Mouse (Mus musculus) v-Abl transformed pro-B cells (cell line): ENCODE measurements around the gene Dst.
"Not testable (repeated sequence)": the region's sequence is repeated elsewhere in the genome, so short reads cannot be mapped to it uniquely, and the experiment has no call there.

Experiments used
- in situ Hi-C, 2 experiments: fragments of 400-800 bp; cut with MboI; formaldehyde crosslinking; loops; one replicate each; pipeline ENCODE4 v1.15.1; 2025; ENCODE audit not compliant: unreplicated experiment in 2 of 2

The Dst gene

DNA sequence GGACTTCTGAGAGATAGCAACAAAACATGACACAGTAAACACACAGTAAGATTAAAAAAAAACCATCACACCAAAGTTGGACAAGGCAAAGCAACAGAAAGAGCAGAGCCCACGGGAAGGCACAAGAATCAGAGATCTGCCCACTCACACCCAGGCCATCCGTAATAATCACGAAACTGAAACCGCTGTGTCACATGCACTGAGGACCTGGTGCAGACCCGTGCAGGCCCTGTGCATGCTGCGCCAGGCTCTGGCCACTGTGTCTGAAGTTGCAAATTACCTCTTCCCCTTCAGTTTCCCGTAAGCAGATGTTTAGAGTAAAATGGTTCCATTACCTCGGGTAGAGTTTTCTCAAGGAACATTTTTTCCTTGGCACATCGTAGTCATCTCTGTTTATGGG is 389.6 kb downstream of the Dst start:
- in situ Hi-C loops: no loop called here

- in situ Hi-C loops: no loop called here
Measured at GRCm38 (mm10) chr1:34298631-34299184, 390.7 kb downstream of the Dst start.

DNA sequence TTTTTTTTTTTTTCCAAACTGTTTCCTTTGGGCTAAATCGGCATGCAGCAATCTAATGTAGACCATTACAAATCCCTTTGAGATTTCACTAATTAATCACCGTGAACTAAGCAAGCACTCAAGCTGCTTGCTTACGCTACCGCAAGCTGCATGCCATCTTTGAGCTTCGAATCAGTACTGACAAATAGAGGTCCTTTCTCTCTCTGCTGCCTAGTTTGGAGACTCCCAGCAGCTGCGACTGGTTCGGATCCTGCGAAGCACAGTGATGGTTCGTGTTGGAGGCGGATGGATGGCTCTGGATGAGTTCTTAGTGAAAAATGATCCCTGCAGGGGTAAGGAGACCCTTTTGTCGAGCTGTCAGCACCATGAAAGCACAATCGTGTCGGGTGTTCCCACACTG is 391.5 kb downstream of the Dst start:
- in situ Hi-C loops: no loop called here

DNA sequence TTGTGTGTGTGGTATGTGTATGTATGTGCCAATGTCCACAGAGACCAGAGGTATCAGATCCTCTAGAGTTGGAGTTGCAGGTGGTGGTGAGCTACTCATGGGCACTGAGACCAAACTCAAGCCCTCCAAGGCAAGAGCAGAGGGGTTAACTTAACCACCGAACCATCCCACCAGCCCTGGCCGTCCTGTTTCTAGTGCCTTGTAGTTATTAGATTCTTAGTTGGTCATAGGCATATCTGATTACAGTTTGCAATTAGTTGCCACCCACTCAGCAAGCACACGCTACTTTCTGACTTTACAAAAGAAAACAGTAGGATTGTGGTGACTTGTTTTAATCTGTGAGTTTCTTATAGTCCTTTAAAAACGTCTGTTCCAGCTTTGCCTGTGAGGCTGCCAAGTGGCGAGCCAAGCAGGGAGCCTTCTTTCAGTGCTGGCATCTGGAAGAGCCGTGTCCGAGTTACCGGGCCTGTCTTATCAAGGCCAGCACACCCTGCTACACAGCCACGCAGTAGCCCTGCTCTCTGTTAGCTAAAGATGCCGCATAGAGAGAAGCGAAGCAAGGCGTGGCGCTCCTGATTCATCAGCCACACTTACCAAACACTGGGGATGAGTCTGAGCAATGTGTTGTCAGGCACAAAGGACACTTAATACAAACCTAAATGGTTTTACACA is 392.4 kb downstream of the Dst start:
- in situ Hi-C loops: no loop called here

DNA sequence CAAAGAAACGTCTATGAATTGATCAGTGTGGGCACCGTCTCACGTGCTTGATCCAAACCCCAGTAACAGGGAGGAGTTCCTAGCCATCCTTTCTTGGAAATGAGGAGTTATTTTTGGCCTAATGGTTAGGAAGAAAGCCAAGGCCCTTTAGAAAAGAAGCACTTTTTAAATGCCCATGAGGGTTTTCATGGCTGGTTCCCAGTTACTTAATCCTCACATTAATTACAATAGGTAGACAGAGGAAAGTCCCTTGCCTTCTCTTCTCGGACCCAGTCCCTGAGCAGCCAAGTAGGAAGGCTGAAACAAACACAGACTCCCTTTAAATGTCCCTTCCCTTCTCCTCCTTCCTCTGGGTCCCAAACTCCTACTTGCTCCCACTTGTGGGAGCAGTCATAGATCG is 396.2 kb downstream of the Dst start:
- in situ Hi-C loops: no loop called here

GRCm38 (mm10) chr1:34306741-34307140 is 398.7 kb downstream of the Dst start:
- in situ Hi-C loops: no loop called here

DNA sequence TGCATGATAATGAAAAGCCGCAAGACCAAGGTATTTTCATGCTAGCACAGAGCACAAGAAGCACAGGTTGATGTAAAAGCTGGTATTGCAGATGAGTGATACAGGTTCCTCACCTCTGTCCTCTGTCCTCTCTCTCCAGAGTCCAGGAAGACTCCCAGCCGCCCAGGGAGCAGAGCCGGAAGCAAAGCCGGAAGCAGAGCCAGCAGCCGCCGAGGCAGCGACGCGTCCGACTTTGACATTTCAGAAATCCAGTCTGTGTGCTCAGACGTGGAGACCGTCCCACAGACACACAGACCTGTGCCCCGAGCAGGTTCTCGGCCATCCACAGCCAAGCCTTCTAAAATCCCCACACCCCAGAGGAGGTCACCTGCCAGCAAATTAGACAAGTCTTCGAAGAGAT is 399.2 kb downstream of the Dst start:
- in situ Hi-C loops: no loop called here

- in situ Hi-C loops: not testable (repeated sequence)
Measured at GRCm38 (mm10) chr1:34308841-34309240, 400.8 kb downstream of the Dst start.

DNA sequence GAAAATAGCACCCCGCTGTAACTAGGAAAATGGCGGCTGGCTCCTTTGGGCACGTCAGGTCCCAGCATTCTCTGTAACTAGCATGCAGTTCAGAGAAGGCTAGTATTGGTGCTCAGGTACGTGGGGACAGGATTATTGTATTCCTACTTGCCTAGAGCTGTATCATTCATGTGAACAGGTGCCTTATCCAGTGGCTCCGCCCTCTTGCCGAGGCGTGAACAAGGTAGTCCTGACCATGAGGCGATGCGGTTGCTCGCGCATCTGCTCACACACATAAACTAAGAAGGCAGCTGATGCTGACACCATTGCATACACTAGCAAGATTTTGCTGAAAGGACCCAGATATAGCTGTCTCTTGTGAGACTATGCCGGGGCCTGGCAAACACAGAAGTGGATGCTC is 401.4 kb downstream of the Dst start:
- in situ Hi-C loops: no loop called here

- in situ Hi-C loops: no loop called here
Measured at GRCm38 (mm10) chr1:34310532-34311250, 402.7 kb downstream of the Dst start.

- in situ Hi-C loops: no loop called here
Measured at GRCm38 (mm10) chr1:34312806-34313205, 404.8 kb downstream of the Dst start.

DNA sequence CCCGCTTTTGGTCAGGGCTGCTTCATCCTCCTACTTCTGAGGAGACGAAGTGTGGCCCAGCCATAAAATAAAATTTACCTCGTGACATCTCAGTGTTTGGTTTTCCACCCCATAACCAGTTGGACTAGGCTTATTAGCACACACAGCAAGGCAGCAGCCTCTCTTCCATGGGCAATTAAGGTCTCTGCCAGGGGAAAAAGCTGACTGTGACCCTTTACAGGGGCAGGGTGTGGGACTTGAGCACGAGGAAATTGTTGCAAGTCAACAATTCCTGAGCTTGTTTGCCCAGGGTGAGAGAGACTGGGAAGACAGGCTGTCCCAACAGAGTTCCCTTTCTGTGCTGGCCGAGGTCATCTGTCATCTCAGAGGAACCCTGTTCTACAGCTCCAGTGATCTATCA is 407.4 kb downstream of the Dst start:
- in situ Hi-C loops: no loop called here

DNA sequence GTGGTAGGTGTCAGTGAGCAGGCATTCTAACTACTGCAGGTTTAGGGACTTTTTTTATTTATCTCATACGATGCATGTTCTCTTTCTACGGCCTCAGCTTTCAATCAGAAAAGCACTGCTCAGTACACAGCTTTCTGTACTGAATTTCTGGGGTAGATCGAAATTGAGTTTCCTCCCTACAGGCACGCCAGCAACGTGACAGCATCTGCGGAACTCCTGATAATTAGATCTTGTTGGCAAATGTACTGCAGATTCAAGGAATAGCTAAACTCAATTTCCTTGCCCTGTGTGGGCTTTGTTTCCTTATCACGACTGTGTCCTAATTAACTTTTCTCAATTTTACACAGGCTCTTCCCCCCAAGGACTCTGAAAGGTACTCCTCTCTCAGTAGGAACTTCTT is 416.2 kb downstream of the Dst start:
- in situ Hi-C loops: no loop called here

DNA sequence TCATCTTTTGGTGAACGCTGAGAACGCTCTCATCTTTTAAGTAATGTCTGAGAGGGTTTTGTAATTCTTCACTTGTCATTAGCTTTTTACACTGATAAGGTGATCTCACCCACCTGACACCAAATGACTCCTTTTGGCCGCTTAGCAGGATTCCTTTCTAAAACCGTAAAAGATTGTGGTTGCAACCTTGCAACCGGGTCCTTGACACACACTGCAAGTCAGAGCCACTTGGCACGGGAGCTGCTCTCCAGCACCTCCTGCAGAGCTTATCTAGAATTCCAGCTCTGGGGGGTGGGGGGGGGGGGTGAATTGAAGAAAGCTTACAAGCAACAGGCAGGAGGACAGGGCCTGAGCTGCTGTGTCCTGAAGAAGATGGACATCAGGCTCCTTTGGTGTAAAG is 420.6 kb downstream of the Dst start:
- in situ Hi-C loops: no loop called here

- in situ Hi-C loops: no loop called here
Measured at GRCm38 (mm10) chr1:34331767-34332166, 423.7 kb downstream of the Dst start.
